Mouse (Mus musculus) layer of hippocampus, adult 2 months (tissue): ENCODE results near the gene Ncam1. TPM values are rescaled to one million over a fixed set of nuclear protein-coding genes. Genes with fewer than 3 reads are reported as not detected.

Source experiments
- DNase-seq, 2 experiments: peaks; one replicate each; pipeline ENCODE4 v3.0.0; 2022; ENCODE audit warnings: low spot score in 2 of 2
- H3K27ac ChIP-seq: fragments of 200-600 bp; 2 replicates; pipeline ENCODE4 v1.8.1; 2022
- H3K4me3 ChIP-seq: fragments of 200-600 bp; 2 replicates; pipeline ENCODE4 v1.8.1; 2022; ENCODE audit warnings: mild to moderate bottlenecking
- CTCF ChIP-seq: fragments of 200-600 bp; conservative IDR thresholded peaks from 2 replicates; pipeline ENCODE4 v1.8.1; 2022; ENCODE audit warnings: antibody characterized with exemption, mild to moderate bottlenecking, moderate library complexity
- total RNA-seq, 2 experiments: library from RNA; stranded (reverse); gene quantifications; 2 replicates each; pipeline ENCODE4 v1.2.3; 2021

Ncam1 gene
- total RNA-seq, 2 experiments from 2014 or later, result 303 to 307 TPM

- no peak overlapping the region for H3K4me3 ChIP-seq
- TF ChIP-seq CTCF, result no peak
- DNase-seq, result no peak
- H3K27ac ChIP-seq, result peak overlapping the region; percentile 72
Observed at GRCm38 (mm10) chr9:49661480-49661879, 137.2 kb downstream of the Ncam1 start.

- TF ChIP-seq CTCF, result peak; percentile 60
- peak overlapping the region; percentile 72 for H3K27ac ChIP-seq
- DNase-seq, result peak; percentile 62 to 76
Observed at GRCm38 (mm10) chr9:49658381-49658856, 140.3 kb downstream of the Ncam1 start.

GRCm38 (mm10) chr9:49654470-49654869 is 144.3 kb downstream of the Ncam1 start:
- Histone ChIP-seq H3K27ac (peak overlapping the region; percentile 39; the same call in 1 of the 2 replicates), H3K4me3 (no peak overlapping the region)
- no peak for TF ChIP-seq CTCF
- DNase-seq, result no peak

More at GRCm38 (mm10) chr9:49658381-49658856, 140.3 kb downstream of the Ncam1 start:
- no peak overlapping the region for H3K4me3 ChIP-seq

- Histone ChIP-seq H3K27ac (peak overlapping the region; percentile 39; the same call in 1 of the 2 replicates), H3K4me3 (no peak overlapping the region)
- no peak for TF ChIP-seq CTCF
- no peak for DNase-seq
Observed at GRCm38 (mm10) chr9:49653478-49654245, 145.1 kb downstream of the Ncam1 start.

GRCm38 (mm10) chr9:49644296-49644695 is 154.4 kb downstream of the Ncam1 start:
- no peak for TF ChIP-seq CTCF
- Histone ChIP-seq H3K27ac (peak overlapping the region; percentile 56; the same call in 1 of the 2 replicates), H3K4me3 (no peak overlapping the region)
- no peak for DNase-seq

GRCm38 (mm10) chr9:49640764-49641163 is 158.0 kb downstream of the Ncam1 start:
- H3K27ac ChIP-seq, result no peak overlapping the region; the same call in 1 of the 2 replicates
- TF ChIP-seq CTCF, result no peak
- H3K4me3 ChIP-seq, result no peak overlapping the region
- no peak for DNase-seq

- Histone ChIP-seq H3K27ac (peak overlapping the region; percentile 51; the same call in 1 of the 2 replicates), H3K4me3 (no peak overlapping the region)
- TF ChIP-seq CTCF, result no peak
- DNase-seq, result no peak
Observed at GRCm38 (mm10) chr9:49640142-49640541, 158.6 kb downstream of the Ncam1 start.

GRCm38 (mm10) chr9:49637955-49638354 is 160.8 kb downstream of the Ncam1 start:
- DNase-seq, result no peak
- H3K27ac ChIP-seq, result peak overlapping the region; percentile 67; the same call in 1 of the 2 replicates
- no peak overlapping the region for H3K4me3 ChIP-seq
- no peak for TF ChIP-seq CTCF

- TF ChIP-seq CTCF, result no peak
- H3K27ac ChIP-seq, result peak overlapping the region; percentile 67
- H3K4me3 ChIP-seq, result no peak overlapping the region
- DNase-seq, result no peak
Observed at GRCm38 (mm10) chr9:49635668-49636326, 162.9 kb downstream of the Ncam1 start.

- no peak overlapping the region for H3K4me3 ChIP-seq
- DNase-seq, result no peak
- no peak for TF ChIP-seq CTCF
- H3K27ac ChIP-seq, result no peak overlapping the region
Observed at GRCm38 (mm10) chr9:49632591-49632990, 166.1 kb downstream of the Ncam1 start.

- peak overlapping the region; percentile 77 for H3K27ac ChIP-seq
Observed at GRCm38 (mm10) chr9:49630336-49630735, 168.4 kb downstream of the Ncam1 start.

GRCm38 (mm10) chr9:49624910-49625309 is 173.8 kb downstream of the Ncam1 start:
- no peak for TF ChIP-seq CTCF
- no peak overlapping the region; the same call in 1 of the 2 replicates for H3K4me3 ChIP-seq
- no peak for DNase-seq
- peak overlapping the region; percentile 92 for H3K27ac ChIP-seq

More at GRCm38 (mm10) chr9:49630336-49630735, 168.4 kb downstream of the Ncam1 start:
- DNase-seq, result no peak
- H3K4me3 ChIP-seq, result no peak overlapping the region
- no peak for TF ChIP-seq CTCF

GRCm38 (mm10) chr9:49623934-49624505 is 174.7 kb downstream of the Ncam1 start:
- TF ChIP-seq CTCF, result no peak
- peak overlapping the region; percentile 92 for H3K27ac ChIP-seq
- H3K4me3 ChIP-seq, result peak overlapping the region; percentile 32
- DNase-seq, result peak in 1 of 2 experiments; percentile 39
